Mouse (Mus musculus): ENCODE data around the gene Golph3. TPM values are rescaled to one million over a fixed set of nuclear protein-coding genes. Genes with fewer than 3 reads are reported as not detected.

The Golph3 gene
- total RNA-seq, 2 experiments from 2014 or later, result 77.0 to 80.0 TPM

DNA sequence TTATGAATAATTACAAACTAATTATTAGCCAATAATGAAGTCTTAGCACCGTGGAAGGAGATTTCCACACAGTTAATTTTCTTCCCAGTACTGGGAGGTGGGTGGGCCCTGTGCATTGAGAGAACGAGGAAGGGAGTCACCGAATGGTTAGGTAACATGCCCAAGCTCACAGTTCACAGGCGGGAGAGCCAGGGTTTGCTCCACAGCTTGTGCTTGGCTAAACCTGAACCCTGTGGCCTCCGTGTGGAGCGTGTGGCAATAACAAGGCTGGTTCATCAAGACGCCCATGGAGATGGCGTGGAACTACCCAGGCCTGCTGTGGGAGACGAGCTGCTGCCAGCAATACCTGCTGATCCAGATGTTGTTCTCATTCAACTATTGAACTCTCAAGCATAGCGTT lies 56.5 kb downstream of the Golph3 start:
- no peak for TF ChIP-seq CTCF (IDR thresholded peaks at IDR 0.05)
- DNase-seq, result no peak
- Histone ChIP-seq H3K4me3 (no peak overlapping the region), H3K27ac (no peak overlapping the region)
- intact Hi-C loops (cut with DNase I), result no loop called here

- intact Hi-C loops (cut with DNase I), result loop anchor here (5.0 kb wide), 1 partner anchor 117 kb away; no protein-coding TSS in a partner anchor
- Histone ChIP-seq H3K4me3 (no peak overlapping the region), H3K27ac (no peak overlapping the region)
- TF ChIP-seq CTCF (IDR thresholded peaks at IDR 0.05), result no peak
- DNase-seq, result no peak
Measured at GRCm38 (mm10) chr15:12380057-12380456, 58.8 kb downstream of the Golph3 start.

DNA sequence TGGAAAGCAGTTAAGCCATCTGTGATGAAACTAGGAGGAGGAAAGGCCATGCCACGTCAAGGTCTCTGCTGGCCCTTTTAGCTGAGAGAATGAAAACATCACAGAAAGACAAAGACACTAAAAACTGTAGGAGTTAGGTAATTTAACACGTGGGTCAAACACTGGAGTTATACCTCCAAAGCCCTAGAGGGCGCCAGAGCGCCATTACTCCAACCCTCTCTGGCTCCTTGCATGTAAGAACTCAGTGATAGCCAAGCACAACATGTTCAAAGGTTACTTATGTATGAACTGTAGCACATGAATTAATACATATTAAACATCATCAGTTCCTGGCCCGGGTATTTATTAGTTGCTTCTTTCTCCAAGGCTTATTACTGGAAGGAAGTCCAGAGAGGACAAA lies 59.3 kb downstream of the Golph3 start:
- Histone ChIP-seq H3K4me3 (no peak overlapping the region), H3K27ac (no peak overlapping the region)
- TF ChIP-seq CTCF (IDR thresholded peaks at IDR 0.05), result peak; percentile 69
- intact Hi-C loops (cut with DNase I), result loop anchor here (5.0 kb wide), 1 partner anchor 117 kb away; no protein-coding TSS in a partner anchor
- DNase-seq, result peak; percentile 48

- no peak overlapping the region for H3K27ac ChIP-seq
- no peak overlapping the region for H3K4me3 ChIP-seq
- no peak for DNase-seq
- TF ChIP-seq CTCF (IDR thresholded peaks at IDR 0.05), result no peak
- intact Hi-C loops (cut with DNase I), result loop anchor here (5.0 kb wide), 1 partner anchor 113 kb away; no protein-coding TSS in a partner anchor
Measured at GRCm38 (mm10) chr15:12384679-12385078, 63.4 kb downstream of the Golph3 start.

DNA sequence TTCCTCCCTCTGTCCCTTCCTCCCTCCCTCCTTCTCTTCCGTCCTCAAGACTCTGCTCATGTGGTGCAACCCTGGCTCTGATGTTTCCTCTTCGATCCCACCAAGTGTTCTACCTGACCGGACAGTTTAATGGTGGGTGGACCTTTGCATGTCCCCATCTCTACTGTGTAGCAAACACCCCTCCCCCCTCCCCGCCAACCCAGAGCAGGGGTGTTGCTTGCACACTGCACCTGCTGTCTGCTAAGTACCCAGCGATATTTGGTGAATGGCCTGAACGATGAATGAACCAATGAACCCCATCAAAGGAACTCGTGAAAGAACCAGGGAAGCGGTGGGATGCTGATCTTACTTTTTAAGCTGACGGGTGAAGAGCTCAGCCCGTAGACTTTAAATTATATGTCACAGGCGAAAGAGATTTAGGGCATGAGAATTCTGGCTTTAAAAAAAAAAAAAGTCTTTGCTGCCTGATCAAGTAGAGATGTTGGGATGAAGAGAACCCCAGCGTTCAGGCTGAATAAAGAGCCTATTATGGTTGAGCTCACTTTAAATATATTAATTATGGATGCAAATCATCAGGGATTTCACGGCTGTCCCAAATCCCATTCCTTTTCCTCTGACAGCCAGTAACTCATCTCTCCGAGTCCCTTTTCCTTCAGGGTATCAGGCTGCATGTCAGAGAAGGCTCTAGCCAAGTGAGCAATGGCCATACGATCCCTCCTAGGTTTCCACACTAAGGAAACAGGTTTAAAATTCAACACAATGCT lies 67.7 kb downstream of the Golph3 start:
- no peak overlapping the region for H3K27ac ChIP-seq
- TF ChIP-seq CTCF (IDR thresholded peaks at IDR 0.05), result no peak
- intact Hi-C loops (cut with DNase I), result no loop called here
- DNase-seq, result no peak
- no peak overlapping the region for H3K4me3 ChIP-seq

DNA sequence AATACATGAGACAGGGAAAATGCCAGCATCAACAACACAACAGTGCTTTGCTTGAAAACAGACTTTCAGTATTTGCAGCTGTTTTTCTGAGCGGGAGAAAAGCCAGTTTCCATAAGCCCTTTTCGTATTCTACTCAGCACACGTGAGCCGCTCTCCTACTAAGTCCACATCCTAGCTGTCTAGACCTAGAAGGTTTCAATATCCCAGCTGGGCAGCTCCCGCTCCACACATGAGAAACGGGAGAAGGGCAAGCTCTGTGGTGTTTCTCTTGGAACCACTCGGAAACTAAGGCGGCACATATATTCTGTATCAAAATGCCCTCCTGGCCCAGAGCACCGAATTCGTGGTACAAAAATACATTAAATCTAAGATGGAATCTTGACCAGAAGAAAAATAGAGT lies 73.5 kb downstream of the Golph3 start:
- DNase-seq, result no peak
- H3K27ac ChIP-seq, result peak overlapping the region; percentile 62
- H3K4me3 ChIP-seq, result peak overlapping the region; percentile 52
- intact Hi-C loops (cut with DNase I), result no loop called here
- TF ChIP-seq CTCF (IDR thresholded peaks at IDR 0.05), result no peak

DNA sequence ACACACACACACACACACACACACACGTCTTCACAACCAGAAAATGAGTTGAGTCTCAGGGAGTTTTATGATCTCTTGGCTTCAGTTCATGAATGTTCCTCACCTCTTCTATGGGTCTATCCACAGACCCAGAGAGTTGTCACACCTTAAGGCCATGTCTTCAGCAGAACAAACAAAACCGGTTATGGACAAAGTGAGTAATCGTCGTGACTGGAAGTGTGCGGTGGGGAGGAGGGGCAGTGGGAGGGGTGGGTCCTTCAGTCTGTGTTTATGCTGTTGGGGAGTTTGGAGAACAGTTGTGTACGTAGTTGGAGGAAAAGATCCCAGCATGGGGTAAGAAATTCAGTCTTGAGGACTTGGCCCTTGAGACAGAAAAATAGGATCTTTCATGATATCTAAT lies 75.8 kb downstream of the Golph3 start:
- H3K4me3 ChIP-seq, result no peak overlapping the region
- TF ChIP-seq CTCF (IDR thresholded peaks at IDR 0.05), result no peak
- intact Hi-C loops (cut with DNase I), result no loop called here
- DNase-seq, result no peak
- no peak overlapping the region for H3K27ac ChIP-seq

Other genes with a start within 250 kb of the Golph3 start
- 10 to 100 TPM; 68.3 to 69.8 TPM for gene Zfr, start 203.6 kb upstream of the Golph3 start, total RNA-seq (2021)
- 1 to 10 TPM; 3.5 to 5.6 TPM for gene Mtmr12, start 116.4 kb upstream of the Golph3 start, total RNA-seq (2021)
- not detected for gene 1810049J17Rik, start 449 bp downstream of the Golph3 start, total RNA-seq (2021)

Measured in gastrocnemius, adult 2 months (tissue).